Mouse (Mus musculus) ovary, postnatal 10 days (tissue): ENCODE results near the gene Smarcd1.

Source experiments
- DNase-seq: peaks from one replicate; pipeline ENCODE4 v3.0.0; 2022; ENCODE audit warnings: low spot score

Smarcd1 gene

GRCm38 (mm10) chr15:99733186-99733585 is 31.3 kb downstream of the Smarcd1 start:
- DNase-seq = no peak

GRCm38 (mm10) chr15:99735631-99736030 is 33.7 kb downstream of the Smarcd1 start:
- DNase-seq = peak; percentile 100

- no peak for DNase-seq
These were observed 34.7 kb downstream of the Smarcd1 start for GRCm38 (mm10) chr15:99736675-99737074.

- no peak for DNase-seq
These were observed 38.3 kb downstream of the Smarcd1 start for GRCm38 (mm10) chr15:99740229-99740628.

GRCm38 (mm10) chr15:99754204-99754603 is 52.3 kb downstream of the Smarcd1 start:
- no peak for DNase-seq
